Mouse (Mus musculus): ENCODE results near the gene Ube2i. TPM values are rescaled to one million over a fixed set of nuclear protein-coding genes. Genes with fewer than 3 reads are reported as not detected.

The Ube2i gene
- 456 to 465 TPM (median 462 TPM) in 4 replicates for total RNA-seq (2023)

GRCm38 (mm10) chr17:25274571-25275346, at the start of gene Ube2i:
Gene Ube2i (minus strand): TSS chr17:25274622.

GRCm38 (mm10) chr17:25318354-25318753, 43.9 kb upstream of the Ube2i start, which contains the start of gene Prss29:
Gene Prss29 (plus strand): TSS chr17:25318654.

GRCm38 (mm10) chr17:25308346-25308745, 33.9 kb upstream of the Ube2i start, which contains the start of gene Prss28:
Gene Prss28 (plus strand): TSS chr17:25308646.

DNA sequence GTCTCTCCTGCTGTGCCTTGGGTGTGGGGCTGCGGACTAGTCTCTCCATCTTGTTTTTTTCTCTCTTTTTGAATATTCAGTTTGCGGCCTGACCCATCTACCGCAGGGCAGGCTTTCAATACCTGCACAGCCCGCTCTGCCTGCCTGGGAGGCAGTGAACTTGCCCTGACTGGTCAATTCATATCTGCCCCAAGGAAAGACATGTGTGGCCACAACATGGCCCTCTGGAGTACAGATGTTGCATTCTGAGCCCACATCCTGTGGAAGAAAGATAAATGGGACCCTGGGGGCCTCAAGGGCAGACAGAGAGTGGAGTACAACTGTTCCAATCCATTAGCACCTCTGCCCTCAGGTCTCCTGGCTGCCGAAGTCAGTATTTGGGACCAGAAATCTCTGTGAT, 23.7 kb upstream of the Ube2i start, which contains the start of gene Prss34:
TSS of gene Prss34 (plus strand) at position 301 of the 400 bp plus-strand sequence.

GRCm38 (mm10) chr17:25256140-25256754, 18.2 kb downstream of the Ube2i start, which contains the start of gene Baiap3:
Gene Baiap3 (minus strand): TSS chr17:25256364.

GRCm38 (mm10) chr17:25239695-25240636, 34.5 kb downstream of the Ube2i start, which contains the start of the genes Gnptg and Tsr3:
Gene Gnptg (minus strand): TSS chr17:25240124.
Gene Tsr3 (plus strand): TSS chr17:25240170.

Other genes with a start within 250 kb of the Ube2i start
- gene Tmem204, start 191.0 kb downstream of the Ube2i start, total RNA-seq (2023), result not detected in 4 replicates
- 30.7 to 41.3 TPM (median 35.3 TPM) in 4 replicates for gene Telo2, start 158.7 kb downstream of the Ube2i start, total RNA-seq (2023)
- 0.39 TPM in 1 of 4 replicates, not detected in the others for gene Ptx4, start 153.9 kb downstream of the Ube2i start, total RNA-seq (2023)
- 41.6 to 48.1 TPM (median 42.1 TPM) in 4 replicates for gene Clcn7, start 141.2 kb downstream of the Ube2i start, total RNA-seq (2023)
- 0.24 to 0.56 TPM in 2 of 4 replicates, not detected in the others for gene Ccdc154, start 112.2 kb downstream of the Ube2i start, total RNA-seq (2023)
- not detected in 4 replicates for gene Gm38655, start 99.2 kb downstream of the Ube2i start, total RNA-seq (2023)
- gene BC003965, start 90.1 kb downstream of the Ube2i start, total RNA-seq (2023), result 11.1 to 14.3 TPM (median 13.7 TPM) in 4 replicates
- gene Unkl, start 86.2 kb downstream of the Ube2i start, total RNA-seq (2023), result 35.4 to 49.4 TPM (median 36.7 TPM) in 4 replicates
- gene Gnptg, start 34.5 kb downstream of the Ube2i start, total RNA-seq (2023), result 25.2 to 29.1 TPM (median 27.6 TPM) in 4 replicates
- gene Tsr3, start 34.5 kb downstream of the Ube2i start, total RNA-seq (2023), result 16.0 to 18.5 TPM (median 16.6 TPM) in 4 replicates
- 0.98 to 1.9 TPM (median 1.2 TPM) in 4 replicates for gene Baiap3, start 18.3 kb downstream of the Ube2i start, total RNA-seq (2023)
- not detected in 4 replicates for gene Prss34, start 23.8 kb upstream of the Ube2i start, total RNA-seq (2023)
- gene Prss28, start 34.0 kb upstream of the Ube2i start, total RNA-seq (2023), result not detected in 4 replicates
- gene Prss29, start 44.0 kb upstream of the Ube2i start, total RNA-seq (2023), result not detected in 4 replicates
- gene Tpsab1, start 70.9 kb upstream of the Ube2i start, total RNA-seq (2023), result not detected in 4 replicates
- not detected in 4 replicates for gene Tpsb2, start 91.7 kb upstream of the Ube2i start, total RNA-seq (2023)
- not detected in 4 replicates for gene Tpsg1, start 94.7 kb upstream of the Ube2i start, total RNA-seq (2023)
- 5.0 to 7.9 TPM (median 6.0 TPM) in 4 replicates for gene Cacna1h, start 159.2 kb upstream of the Ube2i start, total RNA-seq (2023)
- gene Tekt4, start 180.0 kb upstream of the Ube2i start, total RNA-seq (2023), result not detected in 4 replicates
- gene Sstr5, start 222.7 kb upstream of the Ube2i start, total RNA-seq (2023), result not detected in 4 replicates

Data from B cell, adult 62 days (primary cell).